Mouse (Mus musculus) CD4-positive, CD25-positive, alpha-beta regulatory T cell, adult 4 months (primary cell): Measurements from ENCODE around the gene Rassf8. TPM values are rescaled to one million over a fixed set of nuclear protein-coding genes. Genes with fewer than 3 reads are reported as not detected.

Source experiments
- ATAC-seq: one replicate; pipeline ENCODE4 v1.8.0; 2017
- polyA plus RNA-seq, 2 experiments: library from polyadenylated mRNA; unstranded; fragments of 100-300 nt; shearing (Covaris generic); gene quantifications; one replicate each; pipeline ENCODE4 v1.2.1; 2017

Gene Rassf8
- polyA plus RNA-seq, 2 experiments from 2014 or later = 0.13 TPM; not detected in 1

DNA sequence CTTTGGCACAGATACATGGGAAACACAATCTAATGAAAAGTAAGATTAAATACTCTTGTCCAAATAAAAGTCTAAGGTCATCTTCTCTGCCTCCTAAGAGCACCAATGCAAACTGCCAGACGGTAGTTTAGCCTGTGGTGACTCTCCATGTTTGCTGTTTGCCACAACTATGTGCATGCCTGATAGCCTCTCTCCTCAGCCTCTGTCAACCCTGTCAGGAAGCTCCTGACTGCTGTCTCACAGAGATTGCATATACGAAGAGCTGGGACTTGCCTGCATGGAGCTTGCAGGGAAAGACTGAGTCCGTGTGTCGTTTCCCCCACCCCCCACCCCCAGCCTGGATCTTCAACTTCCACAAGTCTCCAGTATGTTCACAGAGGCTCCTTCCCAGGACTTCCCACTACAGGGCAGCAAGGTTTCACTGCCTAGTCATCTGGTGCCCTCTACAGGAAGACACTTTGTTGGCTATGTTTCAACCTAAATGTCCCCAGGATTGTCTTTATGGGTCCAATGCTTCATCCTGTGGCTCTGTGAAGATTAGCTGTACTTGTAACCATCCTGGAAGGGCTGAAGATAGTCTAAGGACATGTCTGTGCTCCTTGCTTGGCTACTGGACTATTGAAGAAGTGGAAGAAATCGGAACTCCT is 77.2 kb downstream of the Rassf8 start:
- no peak for ATAC-seq

DNA sequence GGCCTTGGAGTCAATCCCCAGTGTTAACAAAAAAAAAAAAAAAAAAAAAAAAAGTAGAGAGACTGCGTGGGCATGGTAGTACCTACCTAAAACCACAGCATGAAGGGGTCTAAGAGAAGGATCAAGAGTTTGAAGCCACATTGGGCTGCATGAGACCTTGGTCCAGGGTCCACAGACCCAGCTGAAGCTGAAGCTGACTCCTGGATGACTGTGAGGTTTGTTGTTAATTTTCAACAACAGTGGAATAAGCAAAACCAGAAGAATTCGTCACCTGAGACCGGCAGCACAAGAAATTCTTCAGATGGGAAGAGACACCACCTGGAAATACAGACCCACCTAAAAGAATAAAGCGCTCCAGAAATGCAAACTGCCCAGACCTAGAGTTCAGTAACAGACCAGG is 79.8 kb downstream of the Rassf8 start:
- ATAC-seq = no peak

DNA sequence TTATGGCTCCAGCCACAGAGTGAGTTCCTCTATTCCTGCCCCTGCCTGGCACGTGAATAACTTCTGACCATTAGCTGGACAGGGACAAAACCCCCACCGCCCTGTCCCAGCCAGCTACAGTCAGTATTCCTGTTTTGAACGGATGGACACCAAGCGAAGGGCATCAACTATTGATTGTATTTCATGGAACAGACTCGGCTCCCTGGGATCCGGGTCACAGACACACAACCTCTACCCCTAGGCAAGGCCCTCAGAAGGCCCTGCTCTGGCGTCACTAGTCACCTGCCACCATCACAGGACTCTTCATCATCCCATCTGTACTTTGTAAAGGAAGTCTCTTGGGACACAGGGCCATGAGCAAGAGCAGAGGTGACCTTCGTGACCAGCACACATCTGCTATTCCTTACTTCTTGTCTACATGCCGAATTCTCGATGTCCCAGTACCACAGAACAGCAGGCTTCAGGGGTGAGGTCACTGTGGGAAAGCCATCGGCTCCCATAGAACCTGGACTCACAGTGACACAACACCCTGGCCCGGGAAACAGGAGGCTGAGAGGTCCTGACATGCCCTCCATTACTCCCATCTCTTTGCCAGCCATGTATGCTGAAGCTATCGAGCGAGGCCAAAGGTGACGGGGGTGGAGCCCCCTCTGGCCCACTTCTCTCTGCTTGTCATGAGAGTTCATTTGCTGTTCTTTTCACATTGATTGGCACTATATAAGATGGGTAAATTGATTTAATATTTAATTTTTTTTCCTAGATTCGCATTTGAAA is 82.7 kb downstream of the Rassf8 start:
- ATAC-seq = no peak

GRCm38 (mm10) chr6:145830117-145830516 is 83.6 kb downstream of the Rassf8 start:
- ATAC-seq = peak; percentile 93

- no peak for ATAC-seq
Measured at GRCm38 (mm10) chr6:145830617-145831016, 84.1 kb downstream of the Rassf8 start.

GRCm38 (mm10) chr6:145832927-145833326 is 86.4 kb downstream of the Rassf8 start:
- no peak for ATAC-seq

GRCm38 (mm10) chr6:145835359-145835758 is 88.8 kb downstream of the Rassf8 start:
- peak; percentile 75 for ATAC-seq

GRCm38 (mm10) chr6:145845611-145846010 is 99.1 kb downstream of the Rassf8 start:
- ATAC-seq = no peak

DNA sequence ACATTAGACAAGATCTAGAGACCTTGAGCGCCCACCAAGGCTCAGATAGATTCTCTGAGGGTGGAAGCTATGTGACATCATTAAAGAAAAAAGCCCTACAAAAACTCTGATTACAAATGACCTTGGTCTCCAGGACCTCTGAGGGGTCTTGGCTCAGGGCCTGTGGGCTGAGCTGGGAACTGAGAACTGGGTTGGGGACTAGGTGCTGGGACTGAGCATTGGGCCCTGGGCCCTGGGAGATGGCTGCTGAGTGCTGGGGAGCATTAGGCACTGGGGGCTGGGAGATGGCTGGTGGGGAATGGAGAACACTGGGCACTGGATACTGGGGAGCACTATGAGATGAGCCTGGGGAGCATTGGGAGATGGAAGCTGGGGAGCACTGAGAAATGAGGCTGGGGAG is 99.5 kb downstream of the Rassf8 start:
- no peak for ATAC-seq

DNA sequence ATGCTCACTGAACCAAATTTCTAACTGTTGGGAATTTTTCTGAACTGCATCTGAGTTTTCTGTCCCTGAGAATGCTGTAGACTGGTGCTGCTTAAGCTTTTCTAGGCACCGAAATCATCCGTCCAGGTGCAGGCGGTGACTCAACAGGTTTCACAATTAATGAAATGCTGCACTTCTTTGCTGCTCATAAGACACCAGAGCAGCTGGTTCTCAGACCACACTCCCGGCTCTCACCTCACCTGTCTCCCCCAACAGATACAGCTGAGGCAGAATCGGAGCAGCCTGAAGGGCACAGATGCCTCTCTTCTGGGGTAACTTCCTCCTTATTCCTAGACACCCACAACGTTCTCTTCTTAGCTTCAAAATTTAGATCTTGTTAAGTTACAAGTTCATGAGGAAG is 100.4 kb downstream of the Rassf8 start:
- no peak for ATAC-seq

DNA sequence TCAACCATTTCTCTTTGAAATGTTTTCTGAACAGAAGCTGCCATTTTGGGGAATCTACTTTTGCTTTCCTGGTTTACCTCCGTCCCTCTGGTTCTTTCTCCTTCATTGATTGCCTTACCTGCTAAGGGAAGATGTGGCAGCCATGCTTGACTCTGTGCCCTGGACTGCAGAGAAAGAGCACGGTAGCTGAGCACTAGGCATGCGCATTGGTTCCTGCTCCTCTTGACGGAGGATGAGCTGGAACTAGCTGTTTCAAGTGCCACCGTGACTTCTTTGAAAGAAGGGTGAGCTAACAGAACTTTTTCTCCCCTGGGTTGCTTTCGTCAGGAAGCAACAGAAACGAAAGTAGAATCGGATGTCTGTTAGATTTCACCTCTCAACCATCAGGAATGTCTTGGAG is 101.1 kb downstream of the Rassf8 start:
- ATAC-seq = no peak

DNA sequence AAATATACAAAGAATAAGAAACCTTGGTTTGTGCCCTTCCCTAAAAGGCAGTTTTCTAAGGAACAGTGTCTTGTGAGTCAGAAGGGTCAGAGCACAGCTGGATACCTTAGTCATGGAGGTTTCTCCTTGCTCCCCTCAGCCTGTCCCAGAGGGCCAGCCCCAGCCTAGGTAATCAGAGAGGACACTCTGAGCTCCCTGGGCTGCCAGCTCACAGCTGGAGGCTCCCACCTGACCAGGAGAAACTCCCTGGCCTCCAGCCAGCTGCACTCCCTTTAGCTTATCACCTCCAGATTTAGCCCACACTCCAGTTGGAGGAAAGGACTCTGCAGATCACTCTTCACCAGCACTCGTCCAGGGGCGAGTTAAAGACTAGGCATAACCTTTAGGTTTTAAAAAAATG is 104.2 kb downstream of the Rassf8 start:
- no peak for ATAC-seq

GRCm38 (mm10) chr6:145851956-145852355 is 105.4 kb downstream of the Rassf8 start:
- ATAC-seq = no peak

DNA sequence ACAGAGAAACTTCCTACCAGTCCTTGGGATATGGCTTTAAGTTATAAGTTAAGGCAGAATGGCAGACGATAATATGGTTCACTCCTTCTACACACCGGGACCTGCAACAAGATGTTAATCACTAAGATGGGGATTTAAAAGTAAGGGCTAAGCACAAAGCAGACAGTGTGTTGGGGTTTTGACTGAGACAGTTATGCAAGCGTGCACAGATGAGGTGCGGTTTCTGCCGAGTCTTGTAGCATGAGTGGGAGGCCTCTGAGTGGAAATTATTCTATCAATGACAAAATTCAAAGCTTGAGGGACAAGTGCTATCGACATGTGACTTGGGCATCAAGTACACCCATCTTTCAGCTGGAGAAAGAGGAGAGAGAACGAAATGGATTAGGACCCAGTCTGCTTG is 106.2 kb downstream of the Rassf8 start:
- no peak for ATAC-seq

- ATAC-seq = peak; percentile 18
Measured at GRCm38 (mm10) chr6:145853356-145854079, 107.0 kb downstream of the Rassf8 start.

DNA sequence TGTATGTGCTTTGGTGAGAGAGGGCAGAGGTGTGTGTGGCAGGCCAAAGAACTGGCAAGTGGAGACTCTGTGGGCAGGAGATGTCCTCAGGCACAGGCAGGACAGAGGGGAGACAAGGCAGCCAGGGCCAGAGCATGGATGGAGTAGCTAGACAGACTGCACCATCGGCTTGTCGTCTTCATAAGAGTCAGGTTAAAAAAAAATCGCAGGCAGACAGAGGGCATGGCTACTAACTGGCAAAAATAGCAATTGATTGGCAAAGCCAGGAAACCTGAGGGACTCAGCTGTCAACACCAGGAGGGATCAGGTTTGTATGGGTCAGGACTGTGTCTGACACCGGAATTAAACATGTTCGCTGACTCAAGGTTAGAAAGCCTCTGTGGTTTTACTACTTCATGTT is 108.2 kb downstream of the Rassf8 start:
- no peak for ATAC-seq

- ATAC-seq = peak; percentile 80
Measured at GRCm38 (mm10) chr6:145855720-145856551, 109.4 kb downstream of the Rassf8 start.

DNA sequence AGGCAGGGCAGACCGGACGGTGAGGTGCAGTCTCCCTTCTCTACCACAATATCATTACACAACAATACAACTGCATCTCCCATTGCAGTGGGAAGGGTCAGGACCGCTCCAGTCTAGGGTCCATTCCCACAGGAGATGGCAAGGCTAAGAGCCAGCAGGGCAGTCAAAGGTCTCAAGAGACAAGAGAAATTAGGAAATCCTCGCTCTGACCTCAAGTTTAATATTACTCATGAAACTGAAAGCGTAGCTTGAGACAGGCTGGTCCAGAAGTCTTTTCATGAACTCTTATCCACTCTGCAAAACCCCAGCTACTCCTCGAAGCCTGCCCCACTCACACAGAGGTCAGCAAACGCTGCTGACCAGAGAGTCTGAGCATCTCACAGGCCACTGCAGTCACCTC is 110.9 kb downstream of the Rassf8 start:
- ATAC-seq = no peak

DNA sequence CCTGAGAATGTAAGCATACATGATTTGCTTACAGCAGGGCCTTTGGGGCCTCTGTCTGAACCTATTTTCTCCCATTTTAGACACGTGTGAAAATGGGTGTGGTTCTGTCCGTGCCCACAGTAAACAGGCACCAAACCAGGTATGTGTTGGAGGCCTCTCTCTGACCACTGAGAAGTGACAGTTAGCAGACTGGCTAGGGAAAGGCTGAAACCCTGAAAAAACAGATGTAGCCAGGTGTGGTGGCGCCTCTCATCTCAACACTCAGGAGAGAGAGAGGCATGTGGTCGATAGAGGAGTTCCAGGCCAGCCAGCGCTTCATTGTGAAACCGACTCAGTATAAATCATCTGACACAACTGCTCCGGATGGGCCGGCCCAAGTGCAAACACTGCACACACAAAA is 111.9 kb downstream of the Rassf8 start:
- ATAC-seq = no peak

- peak; percentile 25 for ATAC-seq
Measured at GRCm38 (mm10) chr6:145860350-145860749, 113.8 kb downstream of the Rassf8 start.

DNA sequence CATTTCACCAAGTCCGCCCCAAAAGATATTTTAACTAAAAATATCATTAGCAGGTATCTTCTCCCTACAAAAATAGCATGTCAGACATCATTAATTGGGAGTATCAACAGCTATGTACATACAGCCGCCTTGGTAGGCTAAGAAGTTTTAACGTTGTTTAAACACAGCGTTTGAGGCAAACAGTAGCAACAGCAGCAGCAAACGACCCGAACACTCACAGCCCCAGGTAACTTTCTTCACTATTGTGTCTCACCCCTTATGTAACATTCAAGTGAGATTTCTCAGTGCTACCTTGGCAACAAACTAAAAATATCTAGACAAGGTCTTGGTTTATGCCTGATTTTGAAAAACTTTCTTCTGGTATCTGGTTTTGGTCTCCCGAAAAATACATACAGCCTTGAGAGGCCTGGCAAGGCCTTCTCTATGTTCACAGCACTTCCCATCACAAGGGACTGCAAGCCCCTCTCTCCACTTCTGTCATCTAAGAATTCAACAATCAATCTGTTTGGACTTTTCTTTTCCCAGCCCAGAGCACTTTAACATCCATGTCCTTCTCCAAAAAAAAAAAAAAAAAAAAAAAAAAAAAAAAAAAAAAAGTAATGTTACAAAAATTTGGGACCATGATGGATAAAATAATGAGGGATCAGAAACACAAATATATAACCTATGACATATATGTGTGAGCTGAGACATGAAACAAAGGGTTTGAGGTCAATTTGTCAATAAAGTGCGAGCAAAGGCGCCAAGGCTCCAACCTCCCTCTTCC is 115.1 kb downstream of the Rassf8 start:
- ATAC-seq = no peak

DNA sequence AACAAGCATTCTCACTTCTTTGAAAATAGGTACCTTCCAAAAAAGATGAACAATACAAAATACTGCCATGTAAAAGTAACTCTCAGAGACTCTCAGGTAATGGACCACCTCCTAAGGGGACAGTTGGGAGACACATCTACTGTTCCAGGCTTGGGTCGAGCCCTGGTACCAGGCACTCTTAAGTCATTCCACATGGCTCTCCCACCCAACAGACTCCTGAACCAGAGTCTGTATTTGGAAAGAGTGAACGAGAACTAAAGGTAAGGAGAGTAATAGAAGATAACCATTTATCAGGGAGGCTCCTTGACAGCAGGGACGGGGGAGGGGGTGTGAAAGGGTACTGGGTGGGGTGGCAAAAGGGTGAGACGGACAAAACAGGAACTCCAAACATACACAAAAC is 115.8 kb downstream of the Rassf8 start:
- ATAC-seq = no peak
